Mouse (Mus musculus) myocyte (in vitro differentiated cells): ENCODE measurements around the gene Snap91. TPM values are rescaled to one million over a fixed set of nuclear protein-coding genes. Genes with fewer than 3 reads are reported as not detected.

Source experiments
- H3K27me3 ChIP-seq: one replicate; pipeline ENCODE4 v1.6.1; 2011; ENCODE audit not compliant: control insufficient read depth, insufficient read depth, insufficient read length
- H3K36me3 ChIP-seq: one replicate; pipeline ENCODE4 v1.6.1; 2011; ENCODE audit not compliant: control insufficient read depth, insufficient read depth
- H3K4me2 ChIP-seq: one replicate; pipeline ENCODE4 v1.6.1; 2011; ENCODE audit warnings: low read depth, control low read depth
- H3K4me3 ChIP-seq: one replicate; pipeline ENCODE4 v1.5.1; 2011; ENCODE audit warnings: mild to moderate bottlenecking, control low read depth, moderate library complexity
- H3K79me2 ChIP-seq: one replicate; pipeline ENCODE4 v1.6.1; 2011; ENCODE audit not compliant: control insufficient read depth, insufficient read depth
- H3ac ChIP-seq: one replicate; pipeline ENCODE4 v1.6.1; 2011; ENCODE audit not compliant: control insufficient read depth, insufficient read length
- CEBPB ChIP-seq: IDR thresholded peaks from 2 replicates; pipeline ENCODE4 v1.6.1; 2011; ENCODE audit warnings: mild to moderate bottlenecking, moderate library complexity; ENCODE audit not compliant: poor library complexity, insufficient read depth, severe bottlenecking
- E2F4 ChIP-seq: IDR thresholded peaks from one replicate; pipeline ENCODE4 v1.6.1; 2011; ENCODE audit warnings: mild to moderate bottlenecking, control low read depth, moderate library complexity; ENCODE audit not compliant: insufficient read depth
- MAX ChIP-seq: IDR thresholded peaks from one replicate; pipeline ENCODE4 v1.6.1; 2011; ENCODE audit warnings: low read depth, mild to moderate bottlenecking, control low read depth
- MYOD1 ChIP-seq, 3 experiments: IDR thresholded peaks; one replicate each; pipeline ENCODE4 v1.6.1; 2011; ENCODE audit warnings: control low read depth in 2 of 3, low read depth in 2 of 3, mild to moderate bottlenecking in 2 of 3, moderate library complexity in 1 of 3; ENCODE audit not compliant: insufficient read length in 2 of 3, control insufficient read depth in 1 of 3
- MYOG ChIP-seq, 3 experiments: IDR thresholded peaks; one replicate each; pipeline ENCODE4 v1.6.1; 2011; ENCODE audit warnings: control low read depth in 2 of 3, low read depth in 2 of 3, mild to moderate bottlenecking in 2 of 3; ENCODE audit not compliant: insufficient read length in 2 of 3, control insufficient read depth in 1 of 3, insufficient read depth in 1 of 3
- POLR2A ChIP-seq: IDR thresholded peaks from one replicate; pipeline ENCODE4 v1.6.1; 2011; ENCODE audit warnings: low read depth, mild to moderate bottlenecking, control low read depth, moderate library complexity; ENCODE audit not compliant: insufficient read length
- POLR2AphosphoS2 ChIP-seq: IDR thresholded peaks from one replicate; pipeline ENCODE4 v1.6.1; 2011; ENCODE audit warnings: low read depth, control low read depth; ENCODE audit not compliant: insufficient read length
- REST ChIP-seq: IDR thresholded peaks from one replicate; pipeline ENCODE4 v1.6.1; 2011; ENCODE audit warnings: mild to moderate bottlenecking, control low read depth, moderate library complexity; ENCODE audit not compliant: insufficient read depth, insufficient read length
- SRF ChIP-seq: IDR thresholded peaks from one replicate; pipeline ENCODE4 v1.6.1; 2011; ENCODE audit warnings: low read depth; ENCODE audit not compliant: control insufficient read depth, insufficient read length
- TCF12 ChIP-seq: IDR thresholded peaks from one replicate; pipeline ENCODE4 v1.6.1; 2011; ENCODE audit warnings: mild to moderate bottlenecking, control low read depth; ENCODE audit not compliant: poor library complexity, insufficient read depth, severe bottlenecking
- TCF3 ChIP-seq: IDR thresholded peaks from one replicate; pipeline ENCODE4 v1.6.1; 2011; ENCODE audit warnings: low read depth, control low read depth; ENCODE audit not compliant: insufficient read length
- USF1 ChIP-seq: IDR thresholded peaks from one replicate; pipeline ENCODE4 v1.6.1; 2011; ENCODE audit warnings: low read depth, mild to moderate bottlenecking, control low read depth, moderate library complexity
- polyA plus RNA-seq: library from polyadenylated mRNA; unstranded; fragments of >200 nt; fragmentation: generic; extraction: Trizol; gene quantifications from one replicate; pipeline ENCODE4 v1.2.1, GENCODE M21; 2012; ENCODE audit warnings: missing spikeins

The Snap91 gene
- polyA plus RNA-seq, 1 experiment: not detected

- no peaks in the 10 kb centered on the region for H3K27me3 ChIP-seq
- TF ChIP-seq USF1 (no peak), POLR2A (no peak), E2F4 (no peak), MYOD1 (IDR thresholded peaks at IDR 0.05; ENCODE audit: control insufficient read depth in 1 of 3, insufficient read length in 2 of 3, low read depth in 2 of 3) (no peak), POLR2AphosphoS2 (no peak), SRF (no peak), TCF12 (no peak), CEBPB (no peak)
- no peaks in the 10 kb centered on the region for H3K36me3 ChIP-seq
- H3K4me2 ChIP-seq: no peak overlapping the region
- H3ac ChIP-seq: no peak overlapping the region
- no peak overlapping the region for H3K4me3 ChIP-seq
- H3K79me2 ChIP-seq: no peaks in the 10 kb centered on the region
Observed at GRCm38 (mm10) chr9:86843747-86844353, 36.6 kb downstream of the Snap91 start.

- Histone ChIP-seq H3K4me3 (no peak overlapping the region), H3K79me2 (no peaks in the 10 kb centered on the region), H3K36me3 (no peaks in the 10 kb centered on the region), H3ac (no peak overlapping the region), H3K4me2 (no peak overlapping the region), H3K27me3 (peaks cover 3% of the 10 kb centered on the region)
- TF ChIP-seq E2F4 (no peak), TCF12 (no peak), REST (no peak), MYOG (IDR thresholded peaks at IDR 0.05; ENCODE audit: control insufficient read depth in 1 of 3, insufficient read depth in 1 of 3, insufficient read length in 2 of 3, low read depth in 2 of 3) (no peak), MYOD1 (IDR thresholded peaks at IDR 0.05; ENCODE audit: control insufficient read depth in 1 of 3, insufficient read length in 2 of 3, low read depth in 2 of 3) (no peak), TCF3 (no peak), CEBPB (no peak), SRF (no peak), POLR2AphosphoS2 (no peak), POLR2A (no peak), MAX (no peak), USF1 (no peak)
Observed at GRCm38 (mm10) chr9:86829792-86830191, 50.7 kb downstream of the Snap91 start.

DNA sequence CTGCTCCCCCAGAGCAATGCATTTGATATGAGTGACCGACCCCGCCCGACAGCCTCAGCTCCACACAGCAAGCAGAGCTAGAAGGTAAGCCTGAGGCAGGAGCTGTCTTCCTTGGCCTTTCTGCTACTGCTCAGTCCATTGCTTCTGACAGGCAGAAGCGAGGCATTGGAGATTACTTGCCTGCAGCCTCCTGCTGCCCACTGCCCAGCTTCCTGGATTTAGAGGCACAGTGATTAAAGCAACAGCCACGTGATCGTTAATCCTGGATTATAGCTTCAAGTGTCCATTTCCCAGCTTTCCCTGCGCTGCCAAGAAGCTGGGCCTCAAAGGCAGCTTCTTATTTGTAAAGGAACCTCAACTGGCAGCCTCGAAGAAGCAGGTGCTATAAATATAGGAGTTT lies 51.4 kb downstream of the Snap91 start:
- H3ac ChIP-seq: no peak overlapping the region
- no peaks in the 10 kb centered on the region for H3K36me3 ChIP-seq
- H3K27me3 ChIP-seq: no peaks in the 10 kb centered on the region
- no peak overlapping the region for H3K4me2 ChIP-seq
- TF ChIP-seq TCF3 (no peak), USF1 (no peak), POLR2A (no peak), MYOG (IDR thresholded peaks at IDR 0.05; ENCODE audit: control insufficient read depth in 1 of 3, insufficient read depth in 1 of 3, insufficient read length in 2 of 3, low read depth in 2 of 3) (no peak), E2F4 (no peak), REST (no peak), TCF12 (no peak), POLR2AphosphoS2 (no peak)
- no peak overlapping the region for H3K4me3 ChIP-seq
- H3K79me2 ChIP-seq: no peaks in the 10 kb centered on the region

DNA sequence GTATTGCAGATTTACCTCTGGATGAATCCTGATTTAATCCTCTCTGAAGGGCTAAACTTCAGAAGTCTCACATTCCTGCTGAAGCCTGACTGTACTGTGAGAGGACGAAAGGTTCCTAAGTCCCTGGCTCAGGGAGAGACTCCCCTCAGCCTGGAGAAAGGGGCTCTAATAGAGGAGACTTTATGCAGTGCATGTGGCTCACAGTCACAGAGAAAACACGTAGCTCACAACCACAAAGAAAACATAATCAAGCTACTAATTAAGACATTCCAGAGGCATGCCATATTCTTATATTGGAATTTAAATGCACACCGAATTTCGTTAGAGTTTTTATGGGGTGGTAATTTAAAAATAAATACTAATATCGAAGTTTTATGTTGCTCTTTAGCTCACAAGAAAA lies 61.1 kb downstream of the Snap91 start:
- H3K4me2 ChIP-seq: no peak overlapping the region
- no peak overlapping the region for H3K4me3 ChIP-seq
- no peaks in the 10 kb centered on the region for H3K36me3 ChIP-seq
- peaks cover 6% of the 10 kb centered on the region for H3K27me3 ChIP-seq
- no peaks in the 10 kb centered on the region for H3K79me2 ChIP-seq
- H3ac ChIP-seq: no peak overlapping the region
- no peak for TF ChIP-seq E2F4
- TF ChIP-seq MYOG (IDR thresholded peaks at IDR 0.05; ENCODE audit: control insufficient read depth in 1 of 3, insufficient read depth in 1 of 3, insufficient read length in 2 of 3, low read depth in 2 of 3): no peak
- TF ChIP-seq MYOD1 (IDR thresholded peaks at IDR 0.05; ENCODE audit: control insufficient read depth in 1 of 3, insufficient read length in 2 of 3, low read depth in 2 of 3): no peak
- TF ChIP-seq TCF12: no peak
- TF ChIP-seq SRF: no peak
- no peak for TF ChIP-seq POLR2AphosphoS2
- TF ChIP-seq REST: no peak
- TF ChIP-seq CEBPB: no peak
- TF ChIP-seq USF1: no peak
- no peak for TF ChIP-seq TCF3
- no peak for TF ChIP-seq MAX
- no peak for TF ChIP-seq POLR2A

DNA sequence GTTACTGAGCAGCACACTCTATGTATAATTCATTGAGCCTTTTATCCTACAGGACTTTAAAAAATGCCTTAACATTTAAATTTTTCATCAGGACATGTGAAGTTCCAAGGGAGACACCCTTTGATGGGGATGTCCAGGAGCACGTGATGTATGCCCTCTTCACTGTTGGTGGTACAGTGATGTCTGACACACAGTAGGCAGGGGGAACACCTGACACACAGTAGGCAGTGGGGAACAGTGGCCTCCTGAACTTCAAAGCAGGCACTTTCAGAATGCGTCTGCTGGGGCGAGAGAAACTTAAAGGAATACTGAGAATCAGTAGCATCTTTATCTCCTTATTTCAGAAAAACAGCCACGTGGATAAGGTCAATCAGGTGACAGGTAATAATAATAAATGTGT lies 62.8 kb downstream of the Snap91 start:
- Histone ChIP-seq H3K4me2 (no peak overlapping the region), H3K4me3 (no peak overlapping the region), H3K36me3 (no peaks in the 10 kb centered on the region), H3ac (no peak overlapping the region), H3K27me3 (peaks cover 10% of the 10 kb centered on the region), H3K79me2 (no peaks in the 10 kb centered on the region)
- TF ChIP-seq POLR2A: no peak
- no peak for TF ChIP-seq CEBPB
- TF ChIP-seq SRF: no peak
- TF ChIP-seq USF1: no peak
- no peak for TF ChIP-seq MYOD1 (IDR thresholded peaks at IDR 0.05; ENCODE audit: control insufficient read depth in 1 of 3, insufficient read length in 2 of 3, low read depth in 2 of 3)
- no peak for TF ChIP-seq TCF12
- TF ChIP-seq REST: no peak
- TF ChIP-seq TCF3: no peak
